Mouse (Mus musculus): ENCODE data around the gene Commd3. TPM values are rescaled to one million over a fixed set of nuclear protein-coding genes. Genes with fewer than 3 reads are reported as not detected.

Commd3 gene
- polyA plus RNA-seq, 1 experiment from 2014 or later: 292 TPM

- DNase-seq (ENCODE audit: low spot score) (no peak), ATAC-seq (replicated peaks; ENCODE audit: low FRiP score, low read depth) (no peak)
- no peak for TF ChIP-seq CTCF (IDR thresholded peaks at IDR 0.05; ENCODE audit: low read depth)
- no peak overlapping the region for H3K4me3 ChIP-seq (replicated peaks; ENCODE audit: low read depth, low read length)
- no peak overlapping the region for H3K4me2 ChIP-seq (ENCODE audit: low read length)
- H3K4me1 ChIP-seq (replicated peaks; ENCODE audit: insufficient read depth, low read length): peaks cover 16% of the 10 kb centered on the region; the same call in 1 of the 2 replicates
- no peaks in the 10 kb centered on the region for H3K9me3 ChIP-seq (replicated peaks; ENCODE audit: low read length)
- peaks cover 4% of the 10 kb centered on the region; the same call in 1 of the 2 replicates for H3K36me3 ChIP-seq (ENCODE audit: insufficient read depth, low read length)
- H3K27ac ChIP-seq: no peak overlapping the region
- 74% methylated on average over 6 of the region's 6 CpGs for WGBS
- no peak overlapping the region for H3K9ac ChIP-seq (ENCODE audit: low read depth, low read length)
- H3K27me3 ChIP-seq (ENCODE audit: insufficient read depth, low read length): peaks cover 32% of the 10 kb centered on the region
Measured at GRCm38 (mm10) chr2:18686386-18686785, 14.2 kb downstream of the Commd3 start.

DNA sequence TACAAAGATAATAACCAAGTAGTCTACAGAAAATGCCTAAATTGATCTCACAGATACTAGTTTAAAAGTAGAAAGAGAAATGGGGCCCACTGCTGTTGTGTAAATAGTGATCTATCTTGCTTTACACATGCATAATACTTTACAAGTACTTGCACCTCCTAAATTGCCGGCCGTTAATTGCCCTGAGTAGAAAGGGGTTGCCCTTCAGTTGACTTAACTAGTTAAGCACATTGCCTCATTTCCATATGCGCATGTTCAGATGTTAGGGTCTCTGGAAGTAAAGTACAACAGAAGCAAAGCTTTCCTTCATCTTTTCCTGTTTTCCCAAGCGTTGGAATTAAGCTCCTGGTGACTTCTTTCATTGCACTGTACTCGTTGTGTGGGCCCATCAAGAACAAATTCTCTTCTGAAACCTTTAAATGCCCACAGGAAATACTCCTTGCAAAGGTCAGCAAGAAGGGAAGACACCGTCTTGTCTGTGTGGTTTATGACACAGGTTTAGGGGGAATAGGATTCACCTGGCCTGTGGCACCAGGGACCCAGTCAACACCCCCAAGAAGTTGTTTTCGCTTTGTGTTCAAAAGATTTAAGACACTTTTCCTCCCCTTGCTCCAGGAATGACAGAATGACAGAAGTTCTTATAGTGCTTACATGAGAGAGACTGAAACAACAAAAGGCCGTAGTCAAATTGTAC is 14.8 kb downstream of the Commd3 start:
- H3K9ac ChIP-seq (ENCODE audit: low read depth, low read length): no peak overlapping the region
- WGBS: 69% methylated on average over 8 of the region's 8 CpGs
- DNase-seq (ENCODE audit: low spot score): no peak

GRCm38 (mm10) chr2:18687671-18688170 is 15.5 kb downstream of the Commd3 start:
- no peak for TF ChIP-seq CTCF (IDR thresholded peaks at IDR 0.05; ENCODE audit: low read depth)
- Histone ChIP-seq H3K27ac (no peak overlapping the region), H3K4me2 (ENCODE audit: low read length) (no peak overlapping the region), H3K4me1 (replicated peaks; ENCODE audit: insufficient read depth, low read length) (peaks cover 16% of the 10 kb centered on the region; the same call in 1 of the 2 replicates), H3K9me3 (replicated peaks; ENCODE audit: low read length) (no peaks in the 10 kb centered on the region), H3K4me3 (replicated peaks; ENCODE audit: low read depth, low read length) (no peak overlapping the region), H3K36me3 (ENCODE audit: insufficient read depth, low read length) (peaks cover 4% of the 10 kb centered on the region; the same call in 1 of the 2 replicates), H3K9ac (ENCODE audit: low read depth, low read length) (no peak overlapping the region), H3K27me3 (ENCODE audit: insufficient read depth, low read length) (peaks cover 42% of the 10 kb centered on the region)
- ATAC-seq (replicated peaks; ENCODE audit: low FRiP score, low read depth) (no peak), DNase-seq (ENCODE audit: low spot score) (no peak)
- WGBS: 16% methylated on average over 9 of the region's 9 CpGs

More for the DNA sequence above, 14.8 kb downstream of the Commd3 start:
- peaks cover 16% of the 10 kb centered on the region; the same call in 1 of the 2 replicates for H3K4me1 ChIP-seq (replicated peaks; ENCODE audit: insufficient read depth, low read length)
- H3K36me3 ChIP-seq (ENCODE audit: insufficient read depth, low read length): peaks cover 4% of the 10 kb centered on the region; the same call in 1 of the 2 replicates
- no peak overlapping the region for H3K27ac ChIP-seq
- H3K9me3 ChIP-seq (replicated peaks; ENCODE audit: low read length): no peaks in the 10 kb centered on the region
- H3K4me3 ChIP-seq (replicated peaks; ENCODE audit: low read depth, low read length): no peak overlapping the region
- H3K27me3 ChIP-seq (ENCODE audit: insufficient read depth, low read length): peaks cover 35% of the 10 kb centered on the region
- TF ChIP-seq CTCF (IDR thresholded peaks at IDR 0.05; ENCODE audit: low read depth): no peak
- ATAC-seq (replicated peaks; ENCODE audit: low FRiP score, low read depth): no peak
- no peak overlapping the region for H3K4me2 ChIP-seq (ENCODE audit: low read length)

- H3K36me3 ChIP-seq (ENCODE audit: insufficient read depth, low read length): peaks cover 4% of the 10 kb centered on the region; the same call in 1 of the 2 replicates
Measured at GRCm38 (mm10) chr2:18688286-18688685, 16.1 kb downstream of the Commd3 start.

DNA sequence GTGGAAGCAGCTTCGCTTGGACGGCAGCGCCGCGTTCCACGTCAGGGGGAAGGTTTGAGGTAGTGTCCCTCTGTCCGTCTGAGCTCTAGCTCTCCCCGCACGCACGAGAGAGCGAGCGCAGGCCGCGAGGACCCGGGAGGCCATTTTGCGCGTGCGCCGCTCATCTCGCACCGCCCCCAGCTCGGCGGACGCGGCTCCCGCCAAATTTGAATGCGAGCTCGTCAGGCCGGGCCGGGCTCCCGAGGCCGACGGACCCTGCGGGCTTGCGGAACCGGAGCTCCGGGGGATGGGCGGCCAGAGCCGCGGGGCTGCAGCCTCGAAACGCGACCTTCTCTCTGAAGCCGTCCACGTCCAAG is 16.5 kb downstream of the Commd3 start:
- Histone ChIP-seq H3K27me3 (ENCODE audit: insufficient read depth, low read length) (peaks cover 48% of the 10 kb centered on the region), H3K27ac (no peak overlapping the region), H3K4me3 (replicated peaks; ENCODE audit: low read depth, low read length) (peak overlapping the region; percentile 45), H3K9ac (ENCODE audit: low read depth, low read length) (no peak overlapping the region), H3K36me3 (ENCODE audit: insufficient read depth, low read length) (peaks cover 4% of the 10 kb centered on the region; the same call in 1 of the 2 replicates), H3K4me2 (ENCODE audit: low read length) (peak overlapping the region; percentile 83), H3K4me1 (replicated peaks; ENCODE audit: insufficient read depth, low read length) (peaks cover 16% of the 10 kb centered on the region; the same call in 1 of the 2 replicates), H3K9me3 (replicated peaks; ENCODE audit: low read length) (no peaks in the 10 kb centered on the region)
- ATAC-seq (replicated peaks; ENCODE audit: low FRiP score, low read depth) (peak; percentile 69; the same call in 1 of the 2 replicates), DNase-seq (ENCODE audit: low spot score) (peak; percentile 74)
- no peak for TF ChIP-seq CTCF (IDR thresholded peaks at IDR 0.05; ENCODE audit: low read depth)
- under 1% methylated on average over 37 of the region's 45 CpGs for WGBS

More at GRCm38 (mm10) chr2:18688286-18688685, 16.1 kb downstream of the Commd3 start:
- no peak overlapping the region for H3K9ac ChIP-seq (ENCODE audit: low read depth, low read length)
- peaks cover 16% of the 10 kb centered on the region; the same call in 1 of the 2 replicates for H3K4me1 ChIP-seq (replicated peaks; ENCODE audit: insufficient read depth, low read length)
- ATAC-seq (replicated peaks; ENCODE audit: low FRiP score, low read depth) (no peak), DNase-seq (ENCODE audit: low spot score) (no peak)
- TF ChIP-seq CTCF (IDR thresholded peaks at IDR 0.05; ENCODE audit: low read depth): no peak
- WGBS: 11% methylated on average over 6 of the region's 6 CpGs
- H3K9me3 ChIP-seq (replicated peaks; ENCODE audit: low read length): no peaks in the 10 kb centered on the region
- H3K27me3 ChIP-seq (ENCODE audit: insufficient read depth, low read length): peaks cover 48% of the 10 kb centered on the region
- peak overlapping the region; percentile 83 for H3K4me2 ChIP-seq (ENCODE audit: low read length)
- no peak overlapping the region for H3K27ac ChIP-seq
- peak overlapping the region; percentile 45; the same call in 1 of the 2 replicates for H3K4me3 ChIP-seq (replicated peaks; ENCODE audit: low read depth, low read length)

DNA sequence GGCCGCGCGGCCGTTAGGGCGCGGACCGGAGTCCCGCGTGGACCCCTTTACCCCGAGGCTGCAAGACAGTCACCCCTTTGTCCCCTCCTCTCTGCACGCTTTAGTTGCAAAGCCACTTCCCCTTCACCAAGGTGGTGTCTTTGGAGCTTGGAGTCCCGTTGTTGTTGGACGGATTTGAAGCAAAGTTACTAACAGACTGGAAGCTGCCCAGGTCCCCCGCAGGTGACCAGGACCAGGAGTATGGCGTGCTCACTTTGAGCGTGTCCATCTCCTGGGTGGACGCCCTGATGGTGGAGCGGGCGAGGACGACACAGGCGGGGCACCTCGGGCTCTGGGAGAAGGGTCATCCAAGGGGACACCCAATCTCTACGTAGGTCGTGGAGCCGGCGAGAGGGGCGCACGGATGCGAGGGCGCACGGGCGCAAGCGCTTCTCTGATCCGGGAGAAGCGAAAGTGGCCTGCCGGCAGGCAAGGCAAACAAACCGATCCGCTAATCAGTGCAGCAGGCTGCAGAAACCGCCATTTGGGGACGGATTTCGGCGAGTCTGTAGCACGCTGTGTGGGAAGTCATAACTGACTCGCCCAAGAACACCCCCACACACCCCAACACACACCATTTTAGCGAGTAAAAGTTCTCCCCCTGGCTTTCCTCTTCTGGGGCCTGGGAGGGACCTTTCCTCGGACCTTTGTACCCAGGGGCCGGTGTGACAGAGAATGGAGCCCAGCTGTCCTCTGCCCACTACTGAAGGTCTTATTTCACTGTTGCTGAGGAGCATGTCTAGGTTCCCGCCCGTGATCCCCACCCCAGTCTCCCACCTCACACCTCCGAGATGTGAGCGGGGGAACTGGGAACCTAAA is 17.1 kb downstream of the Commd3 start:
- H3K4me2 ChIP-seq (ENCODE audit: low read length): peak overlapping the region; percentile 83
- H3K36me3 ChIP-seq (ENCODE audit: insufficient read depth, low read length): 0 out of 2 replicates have a peak, but pooled peaks cover under 1% of the 10 kb centered on the region
- H3K27ac ChIP-seq: no peak overlapping the region
- H3K4me3 ChIP-seq (replicated peaks; ENCODE audit: low read depth, low read length): peak overlapping the region; percentile 45
- H3K9me3 ChIP-seq (replicated peaks; ENCODE audit: low read length): no peaks in the 10 kb centered on the region
- peak overlapping the region; percentile 42; the same call in 1 of the 2 replicates for H3K9ac ChIP-seq (ENCODE audit: low read depth, low read length)
- DNase-seq (ENCODE audit: low spot score) (peak; percentile 54), ATAC-seq (replicated peaks; ENCODE audit: low FRiP score, low read depth) (peak; percentile 19; the same call in 1 of the 2 replicates)
- TF ChIP-seq CTCF (IDR thresholded peaks at IDR 0.05; ENCODE audit: low read depth): no peak
- under 1% methylated on average over 51 of the region's 51 CpGs for WGBS
- peaks cover 16% of the 10 kb centered on the region; the same call in 1 of the 2 replicates for H3K4me1 ChIP-seq (replicated peaks; ENCODE audit: insufficient read depth, low read length)
- H3K27me3 ChIP-seq (ENCODE audit: insufficient read depth, low read length): peaks cover 48% of the 10 kb centered on the region
